Mouse (Mus musculus) cerebellum, adult 9-10 months (tissue): Measurements from ENCODE around the gene Tsks.

Source experiments
- DNase-seq: peaks from one replicate; pipeline ENCODE4 v3.0.0; 2022

Gene Tsks

GRCm38 (mm10) chr7:44952611-44953306 lies 9.8 kb downstream of the Tsks start:
- peak; percentile 87 for DNase-seq

DNA sequence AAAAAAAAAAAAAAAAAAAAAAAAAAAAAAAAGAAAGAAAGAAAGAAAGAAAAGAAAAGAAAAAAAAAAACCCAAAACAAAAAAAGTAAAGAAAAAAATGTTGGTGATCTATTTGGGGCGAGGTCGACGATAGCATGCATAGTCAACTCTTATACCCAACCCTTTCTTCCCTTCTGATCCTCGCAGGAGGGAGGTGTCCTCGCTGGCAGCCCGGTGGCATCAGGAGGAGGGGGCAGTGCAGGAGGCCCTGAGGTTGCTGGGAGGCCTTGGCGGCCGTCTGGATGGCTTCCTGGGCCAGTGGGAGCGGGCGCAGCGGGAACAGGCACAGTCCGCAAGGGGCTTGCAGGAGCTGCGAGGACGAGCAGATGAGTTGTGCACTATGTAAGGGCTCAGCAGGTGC lies 10.6 kb downstream of the Tsks start:
- no peak for DNase-seq

- DNase-seq: no peak
Measured at GRCm38 (mm10) chr7:44954091-44954885, 11.3 kb downstream of the Tsks start.

DNA sequence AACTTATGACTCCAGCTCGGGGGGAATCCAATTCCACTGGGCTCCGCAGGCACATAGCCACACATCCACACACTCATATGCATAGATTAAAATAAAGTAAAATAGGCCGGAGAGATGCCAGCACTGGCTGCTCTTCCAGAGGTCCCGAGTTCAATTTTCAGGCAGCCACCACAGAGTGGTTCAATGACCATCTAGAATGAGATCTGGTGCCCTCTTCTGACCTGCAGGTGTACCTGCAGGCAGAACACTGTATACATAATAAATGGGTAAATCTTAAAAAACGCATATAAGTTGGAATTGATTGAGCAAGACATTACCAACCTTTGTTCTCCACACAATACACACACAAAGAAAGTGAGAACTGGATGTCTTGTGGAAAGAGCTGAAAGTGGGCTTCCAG lies 12.6 kb downstream of the Tsks start:
- DNase-seq: no peak

DNA sequence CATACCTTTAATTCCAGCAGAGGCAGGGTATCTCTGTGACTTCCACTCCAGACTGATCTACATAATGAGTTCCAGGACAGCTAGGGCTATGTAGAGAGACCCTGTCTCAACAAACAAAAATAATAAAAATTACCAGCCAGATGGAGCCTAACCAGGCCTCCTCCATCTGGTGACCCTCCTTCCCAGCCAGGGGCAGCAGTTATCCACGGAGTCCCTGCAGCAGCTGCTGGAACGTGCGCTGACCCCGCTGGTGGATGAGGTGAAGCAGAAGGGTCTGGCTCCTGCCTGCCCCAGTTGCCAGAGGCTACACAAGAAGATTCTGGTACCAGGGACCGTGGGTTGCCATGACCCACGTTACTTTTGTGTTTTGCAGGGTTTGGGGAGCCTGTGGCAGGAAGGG lies 13.3 kb downstream of the Tsks start:
- no peak for DNase-seq

DNA sequence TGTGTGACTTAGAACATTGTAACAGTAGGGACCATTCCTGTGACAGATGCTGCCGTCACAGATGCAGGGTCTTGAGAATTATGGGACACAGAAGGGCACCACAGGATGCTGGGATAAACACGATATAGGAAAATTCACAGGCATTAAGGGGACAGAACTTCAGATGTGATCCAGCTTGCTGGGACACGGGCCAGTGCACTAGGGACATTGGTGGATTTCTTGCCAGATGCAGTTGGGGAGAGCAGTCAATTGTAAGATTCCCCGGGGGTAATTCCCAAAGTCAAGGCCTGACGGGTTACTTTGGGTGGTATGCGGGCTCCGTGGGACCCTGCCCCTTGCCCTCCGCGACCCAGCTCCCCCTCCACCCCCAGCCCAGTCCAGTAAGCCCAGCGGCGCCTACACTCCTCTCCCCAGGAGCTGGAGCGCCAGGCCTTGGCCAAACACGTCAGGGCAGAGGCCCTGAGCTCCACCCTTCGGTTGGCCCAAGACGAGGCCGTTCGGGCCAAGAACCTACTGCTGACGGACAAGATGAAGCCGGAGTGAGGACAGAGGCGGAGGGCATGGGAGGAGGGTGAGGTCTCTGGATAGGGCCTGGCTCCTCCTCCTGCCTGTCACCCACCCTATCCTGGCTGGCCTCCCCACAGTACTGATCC lies 14.3 kb downstream of the Tsks start:
- no peak for DNase-seq

- peak; percentile 55 for DNase-seq
Measured at GRCm38 (mm10) chr7:44958208-44958607, 15.2 kb downstream of the Tsks start.

GRCm38 (mm10) chr7:44959281-44959680 lies 16.3 kb downstream of the Tsks start:
- no peak for DNase-seq

GRCm38 (mm10) chr7:44959874-44960511 lies 17.0 kb downstream of the Tsks start:
- DNase-seq: no peak

DNA sequence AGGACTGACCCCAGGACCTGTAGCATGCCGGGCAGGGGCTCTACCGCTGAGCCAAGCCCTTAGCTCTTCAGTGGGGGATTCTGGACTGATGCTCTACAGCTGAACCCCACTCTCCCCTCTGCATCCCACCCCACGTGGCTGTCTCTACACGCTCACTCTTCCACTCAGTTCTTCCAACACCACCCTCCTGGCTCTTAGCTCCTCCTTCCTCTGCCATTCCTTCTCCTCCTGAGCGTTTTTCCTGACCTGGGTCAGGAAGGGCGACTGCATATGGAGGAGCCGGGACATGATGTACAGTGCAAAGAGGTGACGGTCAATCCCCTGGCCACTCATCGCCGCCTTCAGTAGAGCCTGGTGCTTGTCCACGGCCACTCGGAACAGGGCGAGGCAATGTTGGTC lies 17.5 kb downstream of the Tsks start:
- no peak for DNase-seq

DNA sequence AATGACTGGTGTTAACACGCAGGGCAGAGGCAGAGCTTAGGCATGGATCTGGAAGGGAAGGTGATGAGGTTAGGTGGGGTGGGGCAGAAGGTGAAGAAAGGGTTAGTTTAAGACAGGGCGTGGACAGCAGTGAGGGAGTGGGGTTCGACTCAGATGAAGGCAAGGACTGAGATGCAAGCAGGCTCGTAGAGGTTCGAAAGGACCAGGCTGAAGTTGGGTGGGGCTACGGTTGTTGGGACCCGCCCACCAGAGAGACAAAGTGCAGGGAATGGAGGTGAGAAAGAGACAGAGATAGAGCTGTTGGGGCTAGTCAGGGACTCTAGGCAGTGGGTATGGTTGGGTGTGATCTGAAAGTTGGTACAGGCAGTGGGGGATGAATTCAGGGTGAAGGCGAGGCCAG lies 19.3 kb downstream of the Tsks start:
- no peak for DNase-seq

DNA sequence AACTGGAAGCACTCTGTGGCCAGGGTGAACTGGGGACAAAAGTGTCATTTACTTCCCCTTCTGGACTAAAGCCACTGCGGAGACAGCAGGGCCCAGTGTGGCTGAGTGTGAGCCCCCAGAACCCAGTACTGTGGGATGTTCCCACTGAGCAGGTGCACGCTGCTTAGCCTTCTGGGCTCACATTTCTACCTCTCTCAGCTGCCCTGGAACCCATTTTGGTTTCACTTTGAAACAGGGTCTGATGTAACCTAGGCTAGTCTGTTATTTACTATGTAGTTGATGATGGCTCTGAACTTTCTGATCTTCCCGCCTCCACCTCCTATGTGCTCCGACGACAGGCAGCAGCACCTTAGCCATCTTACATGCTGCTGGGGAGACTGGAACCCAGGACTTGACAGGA lies 19.8 kb downstream of the Tsks start:
- no peak for DNase-seq

- DNase-seq: no peak
Measured at GRCm38 (mm10) chr7:44964990-44965389, 22.0 kb downstream of the Tsks start.

- no peak for DNase-seq
Measured at GRCm38 (mm10) chr7:44965975-44966374, 23.0 kb downstream of the Tsks start.

GRCm38 (mm10) chr7:44966638-44967037 lies 23.6 kb downstream of the Tsks start:
- no peak for DNase-seq

GRCm38 (mm10) chr7:44970231-44970691 lies 27.3 kb downstream of the Tsks start:
- DNase-seq: peak; percentile 89

GRCm38 (mm10) chr7:44971142-44971541 lies 28.1 kb downstream of the Tsks start:
- DNase-seq: no peak

- DNase-seq: no peak
Measured at GRCm38 (mm10) chr7:44973415-44974130, 30.6 kb downstream of the Tsks start.

- DNase-seq: peak; percentile 92
Measured at GRCm38 (mm10) chr7:44974383-44975116, 31.5 kb downstream of the Tsks start, which contains the start of gene Cpt1c. Gene Cpt1c (minus strand): TSS chr7:44974851.

GRCm38 (mm10) chr7:44975117-44975419 lies 32.1 kb downstream of the Tsks start:
- no peak for DNase-seq

- DNase-seq: no peak
Measured at GRCm38 (mm10) chr7:44978300-44978699, 35.3 kb downstream of the Tsks start.

DNA sequence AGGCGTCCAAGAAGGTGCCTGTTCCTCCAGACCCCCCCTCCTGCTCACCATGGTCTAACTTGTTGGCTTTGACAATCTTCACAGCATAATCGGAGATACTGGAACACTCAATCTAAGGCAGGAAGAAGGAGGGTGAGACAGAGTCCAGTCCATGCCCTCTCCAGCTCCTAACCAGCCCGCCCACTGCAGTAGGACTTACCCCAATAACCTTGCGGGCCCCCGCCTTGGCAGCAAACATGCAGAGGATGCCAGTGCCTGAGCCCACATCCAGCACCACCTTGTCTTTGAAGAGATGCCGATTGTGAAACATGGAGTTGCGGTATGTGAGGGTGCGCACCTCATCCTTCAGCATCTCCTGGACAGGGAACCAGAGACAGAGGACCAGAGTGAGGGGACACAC lies 38.5 kb downstream of the Tsks start:
- no peak for DNase-seq
